Mouse (Mus musculus) heart, adult 2 months (tissue): ENCODE measurements around the gene Cdc40.
A peak's percentile ranks its signal among the peaks of the same experiment; 100 is the strongest.

Experiments used
- CTCF ChIP-seq: fragments of 200-600 bp; IDR thresholded peaks from 2 replicates; pipeline ENCODE4 v1.8.1; 2022; ENCODE audit warnings: antibody characterized with exemption, mild to moderate bottlenecking, moderate library complexity
- POLR2A ChIP-seq: fragments of 200-500 bp; IDR thresholded peaks from 2 replicates; pipeline ENCODE4 v1.6.1; 2011; ENCODE audit warnings: mild to moderate bottlenecking, low read depth, low read length, control low read depth; ENCODE audit not compliant: insufficient read depth

GRCm38 (mm10) chr10:40813627-40814026, 69.5 kb downstream of the Cdc40 start:
- TF ChIP-seq POLR2A (no peak), CTCF (peak; percentile 52)
